20 mouse cellular contexts compared by ENCODE assay signal in genomic region chr13:45242261-45242660, GRCm38 (mm10).
DNase-seq lines count a peak whose midpoint lies in the region; ATAC-seq and TF ChIP-seq lines count a peak whose summit lies in the region.
"Had no signal": no experiment of that assay in that cellular context is flagged by ENCODE, and none has a peak within 500 bp of the region (broad histone marks: within the 10 kb centered on the region; RNA-seq: fewer than 3 reads in every experiment).

No protein-coding gene starts in this region.

- H3K36me3 ChIP-seq in heart, embryonic 10.5 days: no peaks in the 10 kb centered on the region
- H3K36me3 ChIP-seq in heart, adult 2 months (ENCODE audit: control insufficient read depth, insufficient read depth, low read length): peaks cover 3% of the 10 kb centered on the region; the same call in 1 of the 2 replicates
- no peaks in the 10 kb centered on the region for H3K36me3 ChIP-seq in kidney, embryonic 16.5 days (ENCODE audit: insufficient read depth, low read length)
- no peaks in the 10 kb centered on the region for H3K36me3 ChIP-seq in kidney, embryonic 14.5 days (ENCODE audit: control insufficient read depth, insufficient read depth, low read length)
- H3K36me3 ChIP-seq: embryonic facial prominence, embryonic 10.5 days; heart, embryonic 13.5 days; hindbrain, embryonic 15.5 days had no signal

- H3K27ac ChIP-seq in heart, embryonic 10.5 days: no peak overlapping the region
- no peak overlapping the region for H3K27ac ChIP-seq in heart, adult 2 months
- no peak overlapping the region for H3K27ac ChIP-seq in kidney, embryonic 16.5 days (ENCODE audit: low read length)
- H3K27ac ChIP-seq in kidney, embryonic 14.5 days (ENCODE audit: low read depth, low read length): no peak overlapping the region
- H3K27ac ChIP-seq: forebrain, embryonic 13.5 days; heart, embryonic 13.5 days; hindbrain, embryonic 15.5 days had no signal

- TF ChIP-seq POLR2A in heart, adult 2 months (IDR thresholded peaks at IDR 0.05; ENCODE audit: insufficient read depth, low read depth, low read length): no peak

- no peaks in the 10 kb centered on the region for H3K9me3 ChIP-seq in heart, embryonic 10.5 days
- no peaks in the 10 kb centered on the region for H3K9me3 ChIP-seq in kidney, embryonic 16.5 days (ENCODE audit: low read length)
- no peaks in the 10 kb centered on the region for H3K9me3 ChIP-seq in kidney, embryonic 14.5 days (ENCODE audit: control insufficient read depth, low read length)
- H3K9me3 ChIP-seq: embryonic facial prominence, embryonic 10.5 days; forebrain, embryonic 13.5 days; hindbrain, embryonic 15.5 days had no signal

- H3K4me1 ChIP-seq in heart, embryonic 10.5 days: no peaks in the 10 kb centered on the region
- H3K4me1 ChIP-seq in heart, adult 2 months (ENCODE audit: control insufficient read depth, insufficient read depth, low read length): no peaks in the 10 kb centered on the region
- H3K4me1 ChIP-seq in kidney, embryonic 16.5 days (ENCODE audit: insufficient read depth, low read length): peaks cover 13% of the 10 kb centered on the region
- H3K4me1 ChIP-seq in kidney, embryonic 14.5 days (ENCODE audit: control insufficient read depth, insufficient read depth, low read length): 0 out of 2 replicates have a peak, but pooled peaks cover 2% of the 10 kb centered on the region
- H3K4me1 ChIP-seq: heart, embryonic 13.5 days had no signal

- no peaks in the 10 kb centered on the region for H3K27me3 ChIP-seq in heart, embryonic 10.5 days (ENCODE audit: insufficient read depth, poor library complexity, severe bottlenecking)
- no peaks in the 10 kb centered on the region for H3K27me3 ChIP-seq in heart, adult 2 months (ENCODE audit: control insufficient read depth, insufficient read depth, low read length)
- 0 out of 2 replicates have a peak, but pooled peaks cover 2% of the 10 kb centered on the region for H3K27me3 ChIP-seq in kidney, embryonic 16.5 days (ENCODE audit: insufficient read depth, low read length)
- no peaks in the 10 kb centered on the region for H3K27me3 ChIP-seq in kidney, embryonic 14.5 days (ENCODE audit: control insufficient read depth, insufficient read depth, low read length)
- H3K27me3 ChIP-seq: forebrain, embryonic 13.5 days; heart, embryonic 13.5 days; hindbrain, embryonic 15.5 days had no signal

- TF ChIP-seq CTCF in heart, adult 2 months (IDR thresholded peaks at IDR 0.05): no peak

- no peak overlapping the region for H3K9ac ChIP-seq in heart, adult 2 months (ENCODE audit: low read depth, low read length)
- H3K9ac ChIP-seq in kidney, embryonic 16.5 days (replicated peaks; ENCODE audit: low read length): no peak overlapping the region
- H3K9ac ChIP-seq in kidney, embryonic 14.5 days (ENCODE audit: low read depth, low read length): no peak overlapping the region
- H3K9ac ChIP-seq: forebrain, embryonic 13.5 days; forebrain, postnatal 0 days; heart, embryonic 13.5 days; hindbrain, embryonic 15.5 days had no signal

- intact Hi-C loops in heart, adult 2 months (cut with DNase I): no loop called here

- DNase-seq in heart, embryonic 10.5 days (ENCODE audit: low spot score): peak; percentile 64
- DNase-seq in heart, adult 2 months: no peak
- peak; percentile 27 for DNase-seq in kidney, postnatal 14 days
- no peak for DNase-seq in embryo, embryonic 10 days (ENCODE audit: low spot score)
- DNase-seq: adrenal gland, postnatal 10 days; B cell, adult 2 months; cerebellum, adult 9-10 months; cerebellum, postnatal 36 days; forebrain, postnatal 0 days; gastrocnemius, postnatal 14 days; heart, postnatal 36 days had no signal

- no peak overlapping the region for H3K4me2 ChIP-seq in kidney, embryonic 16.5 days (replicated peaks; ENCODE audit: low read depth, low read length)
- no peak overlapping the region for H3K4me2 ChIP-seq in kidney, embryonic 14.5 days (replicated peaks; ENCODE audit: low read depth, low read length)
- H3K4me2 ChIP-seq: forebrain, embryonic 13.5 days; heart, embryonic 13.5 days; hindbrain, embryonic 15.5 days had no signal

- H3K79me2 ChIP-seq in heart, adult 2 months (replicated peaks; ENCODE audit: control insufficient read depth, insufficient read depth, low read length): no peaks in the 10 kb centered on the region

- TF ChIP-seq EP300 in heart, adult 2 months (IDR thresholded peaks at IDR 0.05; ENCODE audit: insufficient read depth, low read depth, low read length): no peak

- peak; percentile 27; the same call in 1 of the 2 replicates for ATAC-seq in kidney, embryonic 16.5 days (ENCODE audit: low FRiP score, low TSS enrichment)
- ATAC-seq in kidney, embryonic 14.5 days (ENCODE audit: low FRiP score, low TSS enrichment): no peak
- ATAC-seq in activated CD4-positive, CD25-positive, alpha-beta regulatory T cell, adult 4 months: no peak
- ATAC-seq: CD4-positive, CD25-positive, alpha-beta regulatory T cell, adult 4 months; forebrain, embryonic 13.5 days; forebrain, postnatal 0 days; Patski had no signal

- 66% methylated on average over 3 of the region's 3 CpGs for WGBS in heart, embryonic 10.5 days
- WGBS in heart, adult 2 months: 67% methylated on average over 3 of the region's 3 CpGs
- 29% methylated on average over 3 of the region's 3 CpGs for WGBS in kidney, embryonic 16.5 days
- WGBS in kidney, embryonic 14.5 days: 36% methylated on average over 3 of the region's 3 CpGs

- no peak overlapping the region for H3K4me3 ChIP-seq in heart, embryonic 10.5 days
- H3K4me3 ChIP-seq in heart, adult 2 months: no peak overlapping the region
- H3K4me3 ChIP-seq in kidney, embryonic 16.5 days (ENCODE audit: low read length): no peak overlapping the region
- H3K4me3 ChIP-seq in kidney, embryonic 14.5 days (ENCODE audit: low read length): no peak overlapping the region
- H3K4me3 ChIP-seq: embryonic facial prominence, embryonic 10.5 days; forebrain, embryonic 13.5 days; heart, embryonic 13.5 days; hindbrain, embryonic 15.5 days had no signal

Comparison
In these comparisons a context has a peak if more than half of its experiments do, and no peak if none do; other contexts are left out.
1. DNase-seq: peak in heart, embryonic 10.5 days (single experiment) and kidney, postnatal 14 days (single experiment); none in heart, adult 2 months (0 of 2) and embryo, embryonic 10 days (single experiment).